Mouse (Mus musculus) embryonic facial prominence, embryonic 12.5 days (tissue): ENCODE measurements at regions not wholly inside any gene's neighbourhood (a gene's known extent, or its start where the extent isn't known, plus 50 kb on each side); places are given as distances from the start of the nearest gene placed in this dataset.

Experiments
- ATAC-seq: fragments of 200-750 bp; cut with Nextera tagmentation; 2 replicates; pipeline ENCODE4 v1.8.0; 2017; ENCODE audit not compliant: insufficient number of reproducible peaks, insufficient read depth, low FRiP score, low TSS enrichment
- H3K27ac ChIP-seq: fragments of 300-500 bp; sonication (generic); 2 replicates; pipeline ENCODE4 v1.5.1; 2016; ENCODE audit warnings: mild to moderate bottlenecking
- H3K27me3 ChIP-seq: fragments of 300-500 bp; sonication (generic); 2 replicates; pipeline ENCODE4 v1.6.1; 2016; ENCODE audit warnings: mild to moderate bottlenecking, moderate library complexity
- H3K36me3 ChIP-seq: fragments of 300-500 bp; sonication (generic); 2 replicates; pipeline ENCODE4 v1.6.1; 2016; ENCODE audit warnings: mild to moderate bottlenecking
- H3K4me1 ChIP-seq: fragments of 300-500 bp; sonication (generic); 2 replicates; pipeline ENCODE4 v1.6.1; 2016
- H3K4me2 ChIP-seq: fragments of 300-500 bp; sonication (generic); replicated peaks from 2 replicates; pipeline ENCODE4 v1.6.1; 2016; ENCODE audit warnings: mild to moderate bottlenecking, moderate library complexity
- H3K4me3 ChIP-seq: fragments of 300-500 bp; sonication (generic); 2 replicates; pipeline ENCODE4 v1.5.1; 2016; ENCODE audit warnings: mild to moderate bottlenecking
- H3K9ac ChIP-seq: fragments of 300-500 bp; sonication (generic); 2 replicates; pipeline ENCODE4 v1.6.1; 2016; ENCODE audit warnings: mild to moderate bottlenecking, moderate library complexity
- H3K9me3 ChIP-seq: fragments of 300-500 bp; sonication (generic); 2 replicates; pipeline ENCODE4 v1.6.1; 2016; ENCODE audit warnings: mild to moderate bottlenecking, moderate library complexity
- WGBS: fragments of 180-500 bp; shearing (Covaris S2); methylation state at CpG from one replicate; pipeline ENCODE4 v1.1.7; 2016; 5-methylcytosine and 5-hydroxymethylcytosine counted together

DNA sequence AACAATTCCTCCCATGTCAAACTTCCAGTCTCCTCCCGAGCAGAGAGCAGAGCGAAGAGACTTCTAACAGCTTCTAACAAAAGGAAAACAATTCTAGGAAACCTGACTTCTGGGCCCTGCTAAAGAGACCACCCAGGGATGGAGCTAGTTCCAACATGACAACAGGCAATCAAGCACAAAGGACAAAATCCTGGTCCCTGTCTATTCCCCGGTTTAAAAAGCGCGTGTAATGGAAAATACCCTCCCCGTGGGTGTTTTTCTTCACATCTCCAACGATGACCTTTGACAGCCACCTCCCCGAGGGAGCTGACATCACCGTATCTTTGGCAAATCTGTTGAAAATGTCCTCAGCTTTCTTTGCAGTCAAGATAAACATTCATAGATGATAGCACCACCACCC, 256.9 kb upstream of the Jmjd1c start:
- H3K27me3 ChIP-seq = no peaks in the 10 kb centered on the region
- H3K4me3 ChIP-seq = no peak overlapping the region
- no peak overlapping the region for H3K9ac ChIP-seq
- H3K36me3 ChIP-seq = no peaks in the 10 kb centered on the region
- WGBS = 36% methylated on average over 9 of the region's 9 CpGs
- no peak overlapping the region for H3K27ac ChIP-seq
- H3K4me2 ChIP-seq = no peak overlapping the region
- H3K4me1 ChIP-seq = 0 out of 2 replicates have a peak, but pooled peaks cover 3% of the 10 kb centered on the region
- H3K9me3 ChIP-seq = 0 out of 2 replicates have a peak, but pooled peaks cover 3% of the 10 kb centered on the region
- ATAC-seq = no peak

- ATAC-seq = no peak
- WGBS = 48% methylated on average over 2 of the region's 2 CpGs
- H3K9ac ChIP-seq = no peak overlapping the region
- H3K27ac ChIP-seq = no peak overlapping the region
- no peaks in the 10 kb centered on the region for H3K9me3 ChIP-seq
- no peak overlapping the region for H3K4me3 ChIP-seq
- H3K4me2 ChIP-seq = no peak overlapping the region
- no peaks in the 10 kb centered on the region for H3K27me3 ChIP-seq
- H3K36me3 ChIP-seq = no peaks in the 10 kb centered on the region
- H3K4me1 ChIP-seq = 0 out of 2 replicates have a peak, but pooled peaks cover 3% of the 10 kb centered on the region
Measured at GRCm38 (mm10) chr10:66843258-66843657, 252.7 kb upstream of the Jmjd1c start.

DNA sequence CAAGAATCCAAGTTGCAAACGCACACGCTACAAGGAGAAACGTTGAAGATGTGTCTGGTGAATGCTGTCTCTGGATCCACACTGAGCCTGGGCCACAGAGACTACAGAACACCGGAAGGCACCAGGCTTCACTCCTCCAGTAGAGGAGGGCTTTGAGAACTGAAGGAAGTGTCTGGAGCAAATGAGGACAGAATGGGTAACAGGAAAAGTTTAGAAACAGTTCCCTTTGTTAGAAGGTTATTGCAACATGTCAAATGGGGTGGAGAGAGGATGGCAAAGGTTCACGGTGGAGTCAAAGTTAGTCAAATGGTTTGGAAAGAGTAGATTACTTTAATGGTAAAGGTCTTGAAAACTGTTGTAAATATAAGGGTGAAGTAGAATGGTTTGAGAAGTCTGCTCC, 247.1 kb upstream of the Jmjd1c start:
- no peaks in the 10 kb centered on the region for H3K27me3 ChIP-seq
- H3K27ac ChIP-seq = no peak overlapping the region
- no peak overlapping the region for H3K9ac ChIP-seq
- no peak overlapping the region for H3K4me2 ChIP-seq
- H3K4me3 ChIP-seq = no peak overlapping the region
- H3K4me1 ChIP-seq = no peaks in the 10 kb centered on the region
- 88% methylated on average over 5 of the region's 5 CpGs for WGBS
- no peaks in the 10 kb centered on the region for H3K9me3 ChIP-seq
- no peak for ATAC-seq
- no peaks in the 10 kb centered on the region for H3K36me3 ChIP-seq

DNA sequence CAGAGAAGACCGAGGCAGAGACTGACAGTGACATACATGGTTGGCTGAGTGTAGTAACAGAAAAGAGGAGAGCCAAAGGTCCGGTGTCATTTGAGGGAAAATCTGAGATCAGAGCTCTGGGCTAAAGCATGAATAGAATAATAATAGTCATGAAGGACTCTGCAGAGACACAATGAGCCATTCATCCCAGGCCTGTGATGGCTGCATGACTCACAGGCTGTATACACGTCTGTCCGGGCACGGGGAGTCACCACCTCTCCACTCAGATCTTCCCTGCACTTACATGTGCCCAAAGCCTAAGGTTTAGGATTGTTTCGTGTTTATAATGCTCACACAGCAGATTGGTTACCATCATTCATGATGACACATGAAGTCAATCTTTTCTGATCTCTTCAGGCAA, 246.2 kb upstream of the Jmjd1c start:
- 68% methylated on average over 6 of the region's 6 CpGs for WGBS
- no peak for ATAC-seq

DNA sequence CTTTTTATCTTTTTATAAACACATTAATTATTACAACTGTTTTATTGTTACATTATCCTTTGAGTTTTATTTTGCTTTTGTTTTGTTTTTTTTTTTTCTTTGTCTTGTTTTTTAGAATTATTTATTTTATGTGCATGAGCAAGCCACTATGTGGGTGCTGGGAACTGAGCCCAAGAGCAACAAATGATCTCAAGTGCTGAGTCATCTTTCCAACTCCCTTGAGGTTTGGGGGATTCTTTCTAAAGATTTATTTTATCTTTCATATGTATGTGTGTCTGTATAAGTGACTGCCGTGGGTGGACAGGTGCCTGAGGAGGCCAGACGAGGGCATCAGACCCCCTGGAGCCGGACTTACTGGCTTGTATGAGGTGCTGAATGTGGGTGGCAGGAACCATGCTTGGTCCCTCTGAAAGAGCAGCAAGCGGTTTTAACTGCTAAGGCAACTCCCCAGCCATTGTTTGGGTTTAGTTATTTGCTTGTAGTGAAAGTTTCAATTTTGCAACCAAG, 244.9 kb upstream of the Jmjd1c start:
- Histone ChIP-seq H3K4me1 (no peaks in the 10 kb centered on the region), H3K36me3 (no peaks in the 10 kb centered on the region), H3K27ac (no peak overlapping the region), H3K27me3 (no peaks in the 10 kb centered on the region), H3K4me3 (no peak overlapping the region), H3K4me2 (no peak overlapping the region), H3K9ac (no peak overlapping the region), H3K9me3 (no peaks in the 10 kb centered on the region)
- WGBS = 75% methylated on average over 4 of the region's 4 CpGs
- ATAC-seq = no peak

More for the DNA sequence above, 246.2 kb upstream of the Jmjd1c start:
- Histone ChIP-seq H3K4me2 (no peak overlapping the region), H3K4me1 (no peaks in the 10 kb centered on the region), H3K27me3 (no peaks in the 10 kb centered on the region), H3K4me3 (no peak overlapping the region), H3K9me3 (no peaks in the 10 kb centered on the region), H3K36me3 (no peaks in the 10 kb centered on the region), H3K9ac (no peak overlapping the region), H3K27ac (no peak overlapping the region)

DNA sequence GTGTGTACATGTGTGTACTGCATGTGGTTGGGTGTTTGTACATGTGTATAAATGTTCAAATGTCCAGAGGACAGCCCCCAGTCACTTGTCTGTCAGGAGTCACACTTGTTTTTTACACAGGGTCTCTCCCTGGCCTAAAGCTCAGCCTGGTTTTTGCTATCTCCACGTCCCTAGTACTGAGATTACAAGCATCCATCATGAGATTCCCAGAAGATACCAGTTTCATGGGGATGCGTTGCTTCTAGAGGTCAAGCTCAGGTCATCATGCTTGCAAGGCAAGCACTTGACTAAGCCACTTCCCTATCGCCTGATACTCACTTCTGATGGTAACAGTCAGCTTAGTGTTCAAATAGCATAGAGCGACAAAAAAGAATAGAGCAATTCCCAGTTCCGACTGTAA, 244.1 kb upstream of the Jmjd1c start:
- Histone ChIP-seq H3K4me3 (no peak overlapping the region), H3K9me3 (no peaks in the 10 kb centered on the region), H3K36me3 (no peaks in the 10 kb centered on the region), H3K27me3 (no peaks in the 10 kb centered on the region), H3K9ac (no peak overlapping the region), H3K4me1 (no peaks in the 10 kb centered on the region), H3K27ac (no peak overlapping the region), H3K4me2 (no peak overlapping the region)
- WGBS = 78% methylated on average over 5 of the region's 5 CpGs
- no peak for ATAC-seq

GRCm38 (mm10) chr10:66852708-66853107, 243.2 kb upstream of the Jmjd1c start:
- Histone ChIP-seq H3K9ac (no peak overlapping the region), H3K27me3 (no peaks in the 10 kb centered on the region), H3K4me1 (no peaks in the 10 kb centered on the region), H3K4me2 (no peak overlapping the region), H3K27ac (no peak overlapping the region), H3K9me3 (no peaks in the 10 kb centered on the region), H3K36me3 (no peaks in the 10 kb centered on the region), H3K4me3 (no peak overlapping the region)
- WGBS = 46% methylated on average over 5 of the region's 5 CpGs
- no peak for ATAC-seq

- H3K9me3 ChIP-seq = no peaks in the 10 kb centered on the region
- H3K4me3 ChIP-seq = no peak overlapping the region
Measured at GRCm38 (mm10) chr10:66853258-66853657, 242.7 kb upstream of the Jmjd1c start.

GRCm38 (mm10) chr10:66854895-66855294, 241.0 kb upstream of the Jmjd1c start:
- no peaks in the 10 kb centered on the region for H3K36me3 ChIP-seq
- no peak for ATAC-seq
- H3K27me3 ChIP-seq = 0 out of 2 replicates have a peak, but pooled peaks cover 2% of the 10 kb centered on the region
- no peak overlapping the region for H3K27ac ChIP-seq
- H3K9me3 ChIP-seq = no peaks in the 10 kb centered on the region
- H3K4me3 ChIP-seq = no peak overlapping the region
- 91% methylated on average over 9 of the region's 9 CpGs for WGBS
- H3K9ac ChIP-seq = no peak overlapping the region
- H3K4me1 ChIP-seq = no peaks in the 10 kb centered on the region
- H3K4me2 ChIP-seq = no peak overlapping the region

More at GRCm38 (mm10) chr10:66853258-66853657, 242.7 kb upstream of the Jmjd1c start:
- WGBS = 9% methylated on average over 13 of the region's 13 CpGs
- Histone ChIP-seq H3K27me3 (no peaks in the 10 kb centered on the region), H3K9ac (no peak overlapping the region), H3K27ac (no peak overlapping the region), H3K4me2 (peak overlapping the region; percentile 34), H3K36me3 (no peaks in the 10 kb centered on the region), H3K4me1 (no peaks in the 10 kb centered on the region)
- no peak for ATAC-seq

DNA sequence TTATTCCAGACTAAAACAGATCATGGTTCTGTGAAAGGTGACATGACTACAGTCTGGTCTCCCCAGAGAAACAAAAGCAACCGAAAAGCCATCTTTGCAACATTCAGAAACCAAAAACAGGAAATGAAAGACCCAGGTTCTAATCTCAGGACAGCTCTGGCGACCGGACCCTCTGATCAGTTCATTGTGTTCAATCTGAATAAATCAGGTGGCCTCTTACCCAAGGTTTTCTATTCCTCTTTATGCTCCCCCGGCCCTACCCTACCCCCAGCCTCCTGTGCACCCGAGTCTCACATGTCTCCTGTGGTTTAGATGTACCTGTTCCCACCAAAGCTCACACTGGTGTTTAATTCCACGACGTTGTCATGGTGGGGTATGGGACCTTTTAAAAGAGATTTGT, 238.6 kb upstream of the Jmjd1c start:
- Histone ChIP-seq H3K9me3 (no peaks in the 10 kb centered on the region), H3K4me1 (peaks cover 7% of the 10 kb centered on the region; the same call in 1 of the 2 replicates), H3K4me3 (no peak overlapping the region), H3K27ac (no peak overlapping the region), H3K36me3 (no peaks in the 10 kb centered on the region), H3K9ac (no peak overlapping the region), H3K4me2 (no peak overlapping the region), H3K27me3 (0 out of 2 replicates have a peak, but pooled peaks cover 2% of the 10 kb centered on the region)
- 82% methylated on average over 7 of the region's 7 CpGs for WGBS
- no peak for ATAC-seq

DNA sequence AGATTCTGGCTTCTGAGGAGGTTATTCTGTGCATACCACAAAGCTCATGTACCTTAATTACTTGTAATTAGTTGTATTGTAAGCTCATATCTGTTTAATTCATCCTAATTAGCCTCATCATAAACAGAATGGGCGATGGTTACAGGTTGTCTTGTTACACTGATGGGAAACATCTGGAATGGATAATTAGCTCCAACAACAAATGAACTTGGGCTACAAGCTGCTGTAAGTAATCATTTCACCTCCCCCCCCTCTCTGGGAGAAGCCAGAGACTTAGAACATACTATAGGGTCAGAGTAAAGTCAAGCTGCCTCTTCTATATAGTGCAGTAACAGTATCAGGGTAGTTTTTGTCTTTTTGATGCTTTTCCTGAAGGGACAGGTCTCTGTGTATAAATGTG, 234.5 kb upstream of the Jmjd1c start:
- H3K27me3 ChIP-seq = 0 out of 2 replicates have a peak, but pooled peaks cover 2% of the 10 kb centered on the region
- peaks cover 7% of the 10 kb centered on the region; the same call in 1 of the 2 replicates for H3K4me1 ChIP-seq
- no peaks in the 10 kb centered on the region for H3K9me3 ChIP-seq
- no peak overlapping the region for H3K4me2 ChIP-seq
- no peak overlapping the region for H3K9ac ChIP-seq
- peak; percentile 24; the same call in 1 of the 2 replicates for ATAC-seq
- no peak overlapping the region for H3K27ac ChIP-seq
- H3K36me3 ChIP-seq = no peaks in the 10 kb centered on the region
- 36% methylated on average over 1 of the region's 1 CpGs for WGBS
- no peak overlapping the region for H3K4me3 ChIP-seq

DNA sequence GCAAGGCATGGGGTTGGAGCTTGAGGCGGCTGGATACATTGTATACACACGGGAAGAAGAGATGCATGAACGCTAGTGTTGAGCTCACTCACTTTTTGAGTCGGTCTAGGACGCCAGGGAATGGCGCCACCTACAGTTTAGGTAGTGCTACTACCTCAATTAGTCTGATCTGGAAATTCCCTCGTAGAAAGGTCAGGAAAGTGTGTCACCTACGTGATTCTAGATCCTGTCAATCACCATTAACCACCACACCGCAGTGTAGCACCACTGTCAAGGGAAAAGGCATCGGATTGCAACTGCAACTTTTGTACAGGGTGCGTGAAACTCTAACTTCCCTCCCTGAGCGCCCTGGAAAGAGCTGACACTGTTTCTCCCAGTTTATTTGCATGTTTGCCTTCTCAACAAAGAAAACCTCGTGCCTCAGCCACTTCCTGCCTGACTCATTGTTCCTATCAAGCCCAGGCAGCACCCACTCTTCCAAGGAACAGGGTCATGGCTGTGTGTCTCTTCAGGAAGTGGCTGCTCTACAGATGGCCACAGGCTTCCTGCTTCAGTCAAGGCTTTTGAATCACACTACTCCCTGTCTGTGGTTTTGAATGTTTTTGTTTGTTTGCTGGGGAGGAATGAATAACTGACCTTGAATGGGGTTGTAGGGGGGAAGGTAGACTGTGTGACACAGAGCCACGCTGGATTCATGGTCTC, 231.6 kb upstream of the Jmjd1c start:
- H3K27me3 ChIP-seq = 0 out of 2 replicates have a peak, but pooled peaks cover 2% of the 10 kb centered on the region
- no peaks in the 10 kb centered on the region for H3K36me3 ChIP-seq
- no peak overlapping the region for H3K27ac ChIP-seq
- 53% methylated on average over 14 of the region's 14 CpGs for WGBS
- H3K4me2 ChIP-seq = no peak overlapping the region
- no peak overlapping the region for H3K4me3 ChIP-seq
- ATAC-seq = no peak
- H3K9ac ChIP-seq = no peak overlapping the region
- H3K9me3 ChIP-seq = no peaks in the 10 kb centered on the region
- H3K4me1 ChIP-seq = peaks cover 7% of the 10 kb centered on the region; the same call in 1 of the 2 replicates
